Mouse (Mus musculus) small intestine, adult 2 months (tissue): ENCODE results near the gene Fbxo47. TPM values are rescaled to one million over a fixed set of nuclear protein-coding genes. Genes with fewer than 3 reads are reported as not detected.

ENCODE experiments used
- H3K27ac ChIP-seq: fragments of 200-500 bp; 2 replicates; pipeline ENCODE4 v1.5.1; 2012; ENCODE audit warnings: low read depth, low read length, control low read depth, inconsistent platforms; ENCODE audit not compliant: insufficient read depth
- H3K27me3 ChIP-seq: fragments of 200-500 bp; 2 replicates; pipeline ENCODE4 v1.6.1; 2012; ENCODE audit warnings: mild to moderate bottlenecking, moderate library complexity, low read length, inconsistent platforms; ENCODE audit not compliant: control insufficient read depth, insufficient read depth
- H3K36me3 ChIP-seq: fragments of 200-500 bp; 2 replicates; pipeline ENCODE4 v1.6.1; 2012; ENCODE audit warnings: mild to moderate bottlenecking, low read length, control low read depth, inconsistent platforms; ENCODE audit not compliant: control insufficient read depth, insufficient read depth
- H3K4me1 ChIP-seq: fragments of 200-500 bp; 2 replicates; pipeline ENCODE4 v1.6.1; 2012; ENCODE audit warnings: low read length, inconsistent platforms, mixed read lengths; ENCODE audit not compliant: control insufficient read depth, insufficient read depth, insufficient read length
- H3K4me3 ChIP-seq: fragments of 200-500 bp; 2 replicates; pipeline ENCODE4 v1.5.1; 2012; ENCODE audit warnings: low read depth, mild to moderate bottlenecking, control low read depth, inconsistent platforms, low read length, moderate library complexity
- CTCF ChIP-seq: fragments of 200-500 bp; IDR thresholded peaks from 2 replicates; pipeline ENCODE4 v1.5.1; 2012; ENCODE audit warnings: low read depth, mild to moderate bottlenecking, control low read depth, inconsistent platforms, low read length, moderate library complexity, mixed read lengths; ENCODE audit not compliant: insufficient replicate concordance, insufficient read length; ENCODE audit errors: extremely low read depth
- POLR2A ChIP-seq: fragments of 200-500 bp; IDR thresholded peaks from 2 replicates; pipeline ENCODE4 v1.6.1; 2012; ENCODE audit warnings: low read depth, mild to moderate bottlenecking, control low read depth, inconsistent platforms, low read length, moderate library complexity
- WGBS: fragments of 180-500 bp; shearing (Covaris S2); methylation state at CpG from one replicate; pipeline ENCODE4 v1.1.7; 2018; 5-methylcytosine and 5-hydroxymethylcytosine counted together
- polyA plus RNA-seq: library from polyadenylated mRNA; depleted of rRNA; stranded (reverse); fragments of >200 nt; gene quantifications from 2 replicates; pipeline ENCODE4 v1.2.3, GENCODE M21; 2012

Gene Fbxo47
- polyA plus RNA-seq, 1 experiment = not detected

GRCm38 (mm10) chr11:97899822-97900221 is 15.9 kb upstream of the Fbxo47 start:
- H3K27ac ChIP-seq = no peak overlapping the region
- no peak overlapping the region for H3K4me3 ChIP-seq
- TF ChIP-seq CTCF (no peak), POLR2A (no peak)
- no peaks in the 10 kb centered on the region for H3K27me3 ChIP-seq
- 1% methylated on average over 2 of the region's 2 CpGs for WGBS
- no peaks in the 10 kb centered on the region for H3K4me1 ChIP-seq
- H3K36me3 ChIP-seq = no peaks in the 10 kb centered on the region

- Histone ChIP-seq H3K4me3 (no peak overlapping the region), H3K36me3 (no peaks in the 10 kb centered on the region), H3K27me3 (no peaks in the 10 kb centered on the region), H3K27ac (no peak overlapping the region), H3K4me1 (no peaks in the 10 kb centered on the region)
- no peak for TF ChIP-seq CTCF
- TF ChIP-seq POLR2A = no peak
- 53% methylated on average over 3 of the region's 3 CpGs for WGBS
These were observed 13.7 kb upstream of the Fbxo47 start for GRCm38 (mm10) chr11:97897568-97898185.

- Histone ChIP-seq H3K27me3 (no peaks in the 10 kb centered on the region), H3K4me3 (no peak overlapping the region), H3K36me3 (no peaks in the 10 kb centered on the region), H3K27ac (no peak overlapping the region), H3K4me1 (no peaks in the 10 kb centered on the region)
- TF ChIP-seq CTCF = no peak
- TF ChIP-seq POLR2A = no peak
- WGBS = 54% methylated on average over 4 of the region's 4 CpGs
These were observed 12.7 kb upstream of the Fbxo47 start for GRCm38 (mm10) chr11:97896655-97897054.

GRCm38 (mm10) chr11:97891821-97892220 is 7.9 kb upstream of the Fbxo47 start:
- no peaks in the 10 kb centered on the region for H3K27me3 ChIP-seq
- H3K4me3 ChIP-seq = no peak overlapping the region
- no peak for TF ChIP-seq POLR2A
- no peak for TF ChIP-seq CTCF
- no peak overlapping the region for H3K27ac ChIP-seq
- 79% methylated on average over 5 of the region's 5 CpGs for WGBS
- H3K4me1 ChIP-seq = no peaks in the 10 kb centered on the region
- H3K36me3 ChIP-seq = no peaks in the 10 kb centered on the region

- WGBS = 91% methylated on average over 2 of the region's 2 CpGs
- H3K27me3 ChIP-seq = no peaks in the 10 kb centered on the region
- H3K27ac ChIP-seq = no peak overlapping the region
- TF ChIP-seq CTCF (no peak), POLR2A (no peak)
- no peak overlapping the region for H3K4me3 ChIP-seq
- no peaks in the 10 kb centered on the region for H3K36me3 ChIP-seq
- peaks cover 3% of the 10 kb centered on the region; the same call in 1 of the 2 replicates for H3K4me1 ChIP-seq
These were observed 1.5 kb upstream of the Fbxo47 start for GRCm38 (mm10) chr11:97885296-97885915.

GRCm38 (mm10) chr11:97884601-97885185 is 739 bp upstream of the Fbxo47 start:
- Histone ChIP-seq H3K27ac (peak overlapping the region; percentile 59), H3K27me3 (no peaks in the 10 kb centered on the region), H3K4me1 (peaks cover 3% of the 10 kb centered on the region; the same call in 1 of the 2 replicates), H3K4me3 (peak overlapping the region; percentile 87), H3K36me3 (no peaks in the 10 kb centered on the region)
- no peak for TF ChIP-seq POLR2A
- WGBS = 31% methylated on average over 7 of the region's 7 CpGs

- Histone ChIP-seq H3K4me3 (peak overlapping the region; percentile 78), H3K27ac (peak overlapping the region; percentile 95), H3K4me1 (peaks cover 3% of the 10 kb centered on the region; the same call in 1 of the 2 replicates), H3K36me3 (no peaks in the 10 kb centered on the region), H3K27me3 (no peaks in the 10 kb centered on the region)
- 3% methylated on average over 26 of the region's 26 CpGs for WGBS
- peak; percentile 64 for TF ChIP-seq POLR2A
- TF ChIP-seq CTCF = no peak
These were observed 424 bp downstream of the Fbxo47 start for GRCm38 (mm10) chr11:97883542-97883917.
